Mouse (Mus musculus) embryonic facial prominence, embryonic 11.5 days (tissue): ENCODE results near the gene Rps6ka2. TPM values are rescaled to one million over a fixed set of nuclear protein-coding genes. Genes with fewer than 3 reads are reported as not detected.
A peak's percentile ranks its signal among the peaks of the same experiment; 100 is the strongest.

ENCODE experiments used
- ATAC-seq: fragments of 200-750 bp; cut with Nextera tagmentation; replicated peaks from 2 replicates; pipeline ENCODE4 v1.8.0; 2017; ENCODE audit warnings: low read depth; ENCODE audit not compliant: insufficient number of reproducible peaks, low FRiP score, low TSS enrichment
- DNase-seq: peaks from one replicate; pipeline ENCODE4 v3.0.0-alpha.2; 2015; ENCODE audit warnings: low spot score
- H3K27ac ChIP-seq: fragments of 300-500 bp; sonication (generic); replicated peaks from 2 replicates; pipeline ENCODE4 v1.5.1; 2014; ENCODE audit warnings: mild to moderate bottlenecking, low read depth, low read length, control low read depth
- H3K27me3 ChIP-seq: fragments of 300-500 bp; sonication (generic); 2 replicates; pipeline ENCODE4 v1.6.1; 2014; ENCODE audit warnings: mild to moderate bottlenecking, low read length, moderate library complexity, mixed read lengths; ENCODE audit not compliant: control insufficient read depth, insufficient read depth
- H3K36me3 ChIP-seq: fragments of 300-500 bp; sonication (generic); replicated peaks from 2 replicates; pipeline ENCODE4 v1.6.1; 2014; ENCODE audit warnings: low read depth, mild to moderate bottlenecking, low read length, moderate library complexity, mixed read lengths; ENCODE audit not compliant: control insufficient read depth, insufficient read depth
- H3K4me1 ChIP-seq: fragments of 300-500 bp; sonication (generic); 2 replicates; pipeline ENCODE4 v1.6.1; 2014; ENCODE audit warnings: low read length, mixed read lengths; ENCODE audit not compliant: control insufficient read depth, insufficient read depth
- H3K4me2 ChIP-seq: fragments of 300-500 bp; sonication (generic); 2 replicates; pipeline ENCODE4 v1.6.1; 2014; ENCODE audit warnings: low read depth, mild to moderate bottlenecking, control low read depth, low read length, moderate library complexity
- H3K4me3 ChIP-seq: fragments of 300-500 bp; sonication (generic); 2 replicates; pipeline ENCODE4 v1.5.1; 2014; ENCODE audit warnings: low read depth, low read length, control low read depth
- H3K9ac ChIP-seq: fragments of 300-500 bp; sonication (generic); replicated peaks from 2 replicates; pipeline ENCODE4 v1.6.1; 2014; ENCODE audit warnings: mild to moderate bottlenecking, control low read depth, low read length
- H3K9me3 ChIP-seq: fragments of 300-500 bp; sonication (generic); replicated peaks from 2 replicates; pipeline ENCODE4 v1.6.1; 2016; ENCODE audit warnings: mild to moderate bottlenecking, low read length, inconsistent platforms, mixed read lengths; ENCODE audit not compliant: control insufficient read depth
- WGBS: fragments of 180-500 bp; shearing (Covaris S2); extraction: QIAGEN DNeasy Blood & Tissue Kit; methylation state at CpG from one replicate; pipeline ENCODE4 v1.1.7; 2014; 5-methylcytosine and 5-hydroxymethylcytosine counted together
- polyA plus RNA-seq: library from polyadenylated mRNA; unstranded; fragments of >200 nt; fragmentation: Nextera tagmentation; extraction: Ambion mirVana; gene quantifications from 2 replicates; pipeline ENCODE4 v1.2.1, GENCODE M21; 2014

Gene Rps6ka2
- polyA plus RNA-seq, 1 experiment from 2014 or later = 20.4 TPM

DNA sequence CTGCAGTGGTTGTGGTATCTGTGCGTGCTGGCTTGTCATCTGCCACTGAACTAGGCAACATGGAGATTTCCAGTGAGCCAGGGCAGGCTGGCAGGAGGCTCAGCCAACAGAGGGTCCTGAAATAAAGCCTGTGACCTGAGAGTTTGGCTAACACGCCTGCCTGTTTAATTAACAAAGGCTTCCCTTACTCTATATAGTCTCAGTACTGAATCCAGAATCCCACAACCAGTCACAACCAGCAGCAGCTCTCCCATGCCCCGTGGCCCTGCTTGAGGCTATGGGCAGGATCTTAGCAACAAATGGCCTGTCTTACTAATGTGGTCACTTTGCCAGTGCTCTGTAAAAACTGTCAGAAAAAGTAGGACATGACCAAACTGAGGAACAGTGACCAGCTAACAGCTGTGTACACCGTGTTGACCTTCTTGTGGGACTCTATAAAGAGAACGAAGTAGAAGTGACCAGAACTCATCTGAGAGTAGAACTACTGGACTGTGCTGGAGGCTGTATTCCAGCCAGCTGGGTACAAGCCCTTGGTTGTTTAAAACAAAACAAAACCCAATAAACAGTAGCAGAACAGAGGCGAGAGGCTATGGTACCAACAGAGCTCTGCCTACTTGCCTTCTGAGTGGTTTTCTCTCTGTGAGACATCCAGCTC is 18.3 kb upstream of the Rps6ka2 start:
- H3K9me3 ChIP-seq = no peaks in the 10 kb centered on the region
- 76% methylated on average over 6 of the region's 6 CpGs for WGBS
- no peaks in the 10 kb centered on the region for H3K4me1 ChIP-seq
- ATAC-seq = no peak
- no peak overlapping the region for H3K27ac ChIP-seq
- no peak overlapping the region for H3K4me3 ChIP-seq
- no peak overlapping the region for H3K4me2 ChIP-seq
- H3K9ac ChIP-seq = no peak overlapping the region
- H3K36me3 ChIP-seq = no peaks in the 10 kb centered on the region
- DNase-seq = no peak
- H3K27me3 ChIP-seq = no peaks in the 10 kb centered on the region

GRCm38 (mm10) chr17:7152662-7153061 is 17.3 kb upstream of the Rps6ka2 start:
- no peak overlapping the region for H3K4me2 ChIP-seq
- no peak overlapping the region for H3K4me3 ChIP-seq
- 88% methylated on average over 7 of the region's 7 CpGs for WGBS
- H3K36me3 ChIP-seq = no peaks in the 10 kb centered on the region
- no peaks in the 10 kb centered on the region for H3K9me3 ChIP-seq
- no peak for ATAC-seq
- H3K27me3 ChIP-seq = no peaks in the 10 kb centered on the region
- H3K9ac ChIP-seq = no peak overlapping the region
- H3K27ac ChIP-seq = no peak overlapping the region
- no peak for DNase-seq
- H3K4me1 ChIP-seq = no peaks in the 10 kb centered on the region

DNA sequence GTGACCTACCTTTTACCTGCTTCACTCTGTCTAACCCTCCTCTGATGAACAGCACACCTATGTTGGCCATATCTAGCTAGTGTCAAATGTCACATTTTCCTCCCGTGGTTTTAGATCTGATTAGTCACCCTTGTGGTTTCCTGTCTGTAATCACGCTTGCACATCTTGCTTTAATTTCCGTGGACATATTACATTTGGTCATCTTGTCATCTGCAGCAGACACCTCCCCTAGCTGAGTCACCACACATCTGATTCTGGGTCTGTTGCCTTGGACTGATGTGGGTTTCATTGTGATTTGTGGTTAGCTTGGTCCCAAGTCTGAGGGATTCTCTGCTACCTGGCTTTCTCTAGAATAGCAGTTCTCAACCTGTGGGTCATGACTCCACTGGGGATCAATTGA is 6.0 kb upstream of the Rps6ka2 start:
- H3K9me3 ChIP-seq = no peaks in the 10 kb centered on the region
- no peak overlapping the region for H3K4me2 ChIP-seq
- no peak overlapping the region for H3K9ac ChIP-seq
- no peaks in the 10 kb centered on the region; the same call in 1 of the 2 replicates for H3K4me1 ChIP-seq
- no peak for DNase-seq
- no peaks in the 10 kb centered on the region for H3K27me3 ChIP-seq
- H3K4me3 ChIP-seq = no peak overlapping the region
- no peaks in the 10 kb centered on the region for H3K36me3 ChIP-seq
- WGBS = 44% methylated on average over 3 of the region's 3 CpGs
- H3K27ac ChIP-seq = no peak overlapping the region
- no peak for ATAC-seq

- ATAC-seq (no peak), DNase-seq (no peak)
- H3K4me3 ChIP-seq = no peak overlapping the region
- H3K36me3 ChIP-seq = no peaks in the 10 kb centered on the region
- no peaks in the 10 kb centered on the region for H3K9me3 ChIP-seq
- 90% methylated on average over 7 of the region's 7 CpGs for WGBS
- no peaks in the 10 kb centered on the region; the same call in 1 of the 2 replicates for H3K4me1 ChIP-seq
- H3K27ac ChIP-seq = no peak overlapping the region
- H3K9ac ChIP-seq = no peak overlapping the region
- no peak overlapping the region for H3K4me2 ChIP-seq
- no peaks in the 10 kb centered on the region for H3K27me3 ChIP-seq
These were observed 4.4 kb upstream of the Rps6ka2 start for GRCm38 (mm10) chr17:7165524-7165923.

- peak; percentile 77 for DNase-seq
- H3K9me3 ChIP-seq = no peaks in the 10 kb centered on the region
- H3K4me3 ChIP-seq = peak overlapping the region; percentile 39
- H3K9ac ChIP-seq = peak overlapping the region; percentile 47
- no peaks in the 10 kb centered on the region for H3K27me3 ChIP-seq
- no peaks in the 10 kb centered on the region for H3K36me3 ChIP-seq
- 9% methylated on average over 15 of the region's 15 CpGs for WGBS
- H3K4me1 ChIP-seq = no peaks in the 10 kb centered on the region; the same call in 1 of the 2 replicates
- peak overlapping the region; percentile 81 for H3K27ac ChIP-seq
- peak overlapping the region; percentile 64 for H3K4me2 ChIP-seq
- ATAC-seq = peak; percentile 54
These were observed 821 bp upstream of the Rps6ka2 start for GRCm38 (mm10) chr17:7168961-7169626.

DNA sequence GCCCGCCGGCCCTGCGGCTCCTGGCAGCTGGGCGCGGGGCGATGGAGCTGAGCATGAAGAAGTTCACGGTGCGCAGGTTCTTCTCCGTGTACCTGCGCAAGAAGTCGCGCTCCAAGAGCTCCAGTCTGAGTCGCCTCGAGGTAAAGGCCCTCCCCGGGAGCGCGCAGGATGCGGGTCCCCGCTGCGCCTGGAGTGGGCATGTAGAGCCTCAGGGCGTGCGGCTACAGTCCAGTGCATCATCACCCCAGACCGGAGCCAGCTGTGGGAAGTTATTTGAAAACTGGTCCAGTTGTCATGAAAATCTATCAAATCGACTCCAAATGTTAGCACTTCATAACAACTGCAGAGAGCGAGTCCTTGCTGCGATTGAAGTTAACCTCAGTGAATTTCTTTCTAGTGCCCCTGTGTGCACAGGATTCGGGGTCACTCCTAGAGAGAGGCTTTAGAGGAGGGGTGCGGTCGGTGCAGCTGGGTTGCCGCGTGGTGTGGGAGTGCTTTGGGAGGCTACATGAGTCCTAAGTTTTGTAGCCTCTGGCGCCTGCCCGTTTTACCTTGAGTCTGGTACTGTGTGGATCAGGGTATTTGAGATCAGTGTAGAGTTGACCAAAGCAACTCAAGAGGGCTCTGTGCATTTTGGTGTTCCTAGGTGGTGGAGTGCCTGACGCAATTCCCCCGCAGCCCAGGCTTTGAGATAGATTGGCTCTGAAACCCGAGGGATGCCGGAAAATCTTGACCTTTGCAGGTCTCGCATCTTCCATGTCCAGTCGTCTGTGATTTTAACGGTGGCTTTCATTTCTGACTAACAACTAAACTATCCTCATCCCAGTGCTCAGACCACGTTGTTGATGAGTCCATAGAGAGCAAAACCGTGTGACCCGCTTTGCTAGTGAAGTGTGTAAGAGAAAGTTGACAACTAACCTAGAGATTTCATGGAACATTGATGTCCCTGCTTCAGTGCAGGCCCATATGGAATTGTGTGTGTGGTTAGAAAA is 685 bp downstream of the Rps6ka2 start:
- H3K27ac ChIP-seq = peak overlapping the region; percentile 68
- peak; percentile 15 for ATAC-seq
- no peaks in the 10 kb centered on the region for H3K27me3 ChIP-seq
- no peaks in the 10 kb centered on the region for H3K9me3 ChIP-seq
- DNase-seq = peak; percentile 52
- H3K4me2 ChIP-seq = peak overlapping the region; percentile 79
- no peaks in the 10 kb centered on the region; the same call in 1 of the 2 replicates for H3K4me1 ChIP-seq
- no peaks in the 10 kb centered on the region for H3K36me3 ChIP-seq
- peak overlapping the region; percentile 77 for H3K4me3 ChIP-seq
- H3K9ac ChIP-seq = peak overlapping the region; percentile 80
- WGBS = 1% methylated on average over 43 of the region's 43 CpGs

DNA sequence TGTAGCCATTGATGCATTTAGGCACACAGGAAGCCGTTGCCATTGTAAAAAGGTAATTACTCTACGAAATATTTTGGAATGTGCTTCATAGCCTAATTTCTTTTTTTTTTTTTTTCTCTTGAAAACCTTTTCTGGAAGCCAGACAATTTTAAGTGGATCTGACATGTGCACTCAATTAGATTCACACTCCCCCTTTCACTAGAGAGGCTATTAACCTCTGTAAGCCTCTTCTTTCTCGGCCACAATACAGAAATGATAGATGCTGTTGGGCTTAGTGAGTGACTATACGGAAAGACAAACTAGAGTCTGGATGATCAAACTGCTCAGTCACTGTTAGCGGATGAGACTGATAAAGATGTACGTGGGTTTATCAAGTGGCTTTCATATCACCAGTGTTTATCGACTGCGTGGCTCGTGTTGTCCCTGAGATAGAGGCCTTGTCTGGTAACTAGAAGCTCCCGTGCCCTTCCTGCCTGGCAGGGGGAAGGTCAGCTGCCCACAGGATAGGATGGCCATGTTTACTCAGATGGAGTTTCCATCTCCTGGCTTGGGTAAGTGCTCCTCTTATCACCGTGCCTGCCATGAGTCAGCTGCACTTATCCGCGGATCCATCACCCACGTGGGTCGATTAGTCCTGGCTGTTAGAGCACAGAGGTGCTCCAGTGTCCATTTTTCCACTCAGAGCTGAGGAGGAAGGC is 3.6 kb downstream of the Rps6ka2 start:
- H3K27me3 ChIP-seq = no peaks in the 10 kb centered on the region
- DNase-seq = peak; percentile 9
- no peak overlapping the region for H3K9ac ChIP-seq
- H3K4me2 ChIP-seq = no peak overlapping the region
- H3K9me3 ChIP-seq = no peaks in the 10 kb centered on the region
- H3K27ac ChIP-seq = no peak overlapping the region
- no peaks in the 10 kb centered on the region for H3K36me3 ChIP-seq
- WGBS = 50% methylated on average over 15 of the region's 15 CpGs
- H3K4me1 ChIP-seq = no peaks in the 10 kb centered on the region; the same call in 1 of the 2 replicates
- no peak for ATAC-seq
- H3K4me3 ChIP-seq = no peak overlapping the region
